Mouse (Mus musculus) heart, adult 9 months (tissue): ENCODE data around the gene 2310034G01Rik.
A peak's percentile ranks its signal among the peaks of the same experiment; 100 is the strongest.

Experiments
- DNase-seq, 2 experiments: peaks; one replicate each; pipeline ENCODE4 v3.0.0; 2022; ENCODE audit warnings: low spot score in 2 of 2

2310034G01Rik gene

GRCm38 (mm10) chr19:46328081-46329030, 21.7 kb downstream of the 2310034G01Rik start, which contains the start of gene Fbxl15:
Fbxl15 (plus strand) TSS chr19:46328184.
- DNase-seq: peak; percentile 93 to 95

- no peak for DNase-seq
Measured at GRCm38 (mm10) chr19:46327531-46328064, 22.5 kb downstream of the 2310034G01Rik start.

- no peak for DNase-seq
Measured at GRCm38 (mm10) chr19:46326756-46327305, 23.3 kb downstream of the 2310034G01Rik start, which contains the start of gene Psd. Psd (minus strand) TSS chr19:46327156.

GRCm38 (mm10) chr19:46326019-46326755, 23.9 kb downstream of the 2310034G01Rik start:
- no peak for DNase-seq

GRCm38 (mm10) chr19:46324918-46325317, 25.2 kb downstream of the 2310034G01Rik start:
- DNase-seq: no peak

- DNase-seq: no peak
Measured at GRCm38 (mm10) chr19:46324366-46324765, 25.7 kb downstream of the 2310034G01Rik start.

GRCm38 (mm10) chr19:46323716-46324115, 26.4 kb downstream of the 2310034G01Rik start:
- no peak for DNase-seq

- DNase-seq: no peak
Measured at GRCm38 (mm10) chr19:46322996-46323572, 27.0 kb downstream of the 2310034G01Rik start.

- DNase-seq: no peak
Measured at GRCm38 (mm10) chr19:46322144-46322995, 27.7 kb downstream of the 2310034G01Rik start.

- no peak for DNase-seq
Measured at GRCm38 (mm10) chr19:46321101-46321943, 28.8 kb downstream of the 2310034G01Rik start.

- DNase-seq: no peak
Measured at GRCm38 (mm10) chr19:46320076-46320785, 29.9 kb downstream of the 2310034G01Rik start.

- no peak for DNase-seq
Measured at GRCm38 (mm10) chr19:46318586-46319378, 31.3 kb downstream of the 2310034G01Rik start.

- no peak for DNase-seq
Measured at GRCm38 (mm10) chr19:46318031-46318471, 32.1 kb downstream of the 2310034G01Rik start.

- DNase-seq: no peak
Measured at GRCm38 (mm10) chr19:46317546-46317885, 32.6 kb downstream of the 2310034G01Rik start.

GRCm38 (mm10) chr19:46316846-46317545, 33.1 kb downstream of the 2310034G01Rik start:
- DNase-seq: no peak

GRCm38 (mm10) chr19:46315752-46316610, 34.1 kb downstream of the 2310034G01Rik start:
- no peak for DNase-seq
